ENCODE assay signal across 29 mouse cellular contexts in genomic region chr11:83746152-83746551, GRCm38 (mm10). TPM values are rescaled to one million over a fixed set of nuclear protein-coding genes. Genes with fewer than 3 reads are reported as not detected.
DNase-seq lines count a peak whose midpoint lies in the region; ATAC-seq and TF ChIP-seq lines count a peak whose summit lies in the region.
"Had no signal": no experiment of that assay in that cellular context is flagged by ENCODE, and none has a peak within 500 bp of the region (broad histone marks: within the 10 kb centered on the region; RNA-seq: fewer than 3 reads in every experiment).

No protein-coding gene starts in this region.

- no peak for TF ChIP-seq CTCF in thymus, adult 2 months (IDR thresholded peaks at IDR 0.05; ENCODE audit: borderline replicate concordance, control insufficient read depth, extremely low read depth, insufficient read depth, low read length, poor library complexity)
- TF ChIP-seq CTCF in spleen, adult 2 months (IDR thresholded peaks at IDR 0.05; ENCODE audit: extremely low read depth, insufficient read depth, insufficient read length, insufficient replicate concordance), result no peak

- H3K36me3 ChIP-seq in thymus, adult 2 months (ENCODE audit: control insufficient read depth, insufficient read depth, low read length), result no peaks in the 10 kb centered on the region
- H3K36me3 ChIP-seq in spleen, adult 2 months (ENCODE audit: control insufficient read depth, insufficient read depth, low read length), result no peaks in the 10 kb centered on the region
- H3K36me3 ChIP-seq in hindbrain, embryonic 13.5 days, result no peaks in the 10 kb centered on the region
- H3K36me3 ChIP-seq: forebrain, embryonic 15.5 days; G1E; hindbrain, embryonic 12.5 days; limb, embryonic 12.5 days; liver, embryonic 15.5 days; midbrain, embryonic 10.5 days; neural tube, embryonic 13.5 days; stomach, embryonic 15.5 days had no signal

- no peak overlapping the region for H3K27ac ChIP-seq in thymus, adult 2 months (ENCODE audit: control insufficient read depth, insufficient read depth, low read length)
- peak overlapping the region; percentile 80 for H3K27ac ChIP-seq in spleen, adult 2 months (ENCODE audit: insufficient read depth, low read length)
- H3K27ac ChIP-seq in hindbrain, embryonic 13.5 days, result no peak overlapping the region
- H3K27ac ChIP-seq: forebrain, embryonic 15.5 days; hindbrain, embryonic 12.5 days; limb, embryonic 12.5 days; midbrain, embryonic 10.5 days; neural tube, embryonic 13.5 days; stomach, embryonic 15.5 days had no signal

- no peak overlapping the region for H3K4me3 ChIP-seq in thymus, adult 2 months (ENCODE audit: control insufficient read depth, insufficient read depth, low read length)
- H3K4me3 ChIP-seq in spleen, adult 2 months (ENCODE audit: extremely low read depth, insufficient read depth, insufficient read length), result no peak overlapping the region
- no peak overlapping the region for H3K4me3 ChIP-seq in hindbrain, embryonic 13.5 days
- H3K4me3 ChIP-seq: forebrain, embryonic 15.5 days; hindbrain, embryonic 12.5 days; limb, embryonic 12.5 days; midbrain, embryonic 10.5 days; neural tube, embryonic 13.5 days; stomach, embryonic 15.5 days had no signal

- no peaks in the 10 kb centered on the region for H3K27me3 ChIP-seq in thymus, adult 2 months (ENCODE audit: control insufficient read depth, insufficient read depth, low read length)
- no peaks in the 10 kb centered on the region for H3K27me3 ChIP-seq in spleen, adult 2 months (ENCODE audit: control insufficient read depth, insufficient read depth, low read length)
- H3K27me3 ChIP-seq in hindbrain, embryonic 13.5 days, result peaks cover 53% of the 10 kb centered on the region
- H3K27me3 ChIP-seq: stomach, embryonic 15.5 days had no signal

- H3K9ac ChIP-seq in hindbrain, embryonic 13.5 days, result no peak overlapping the region
- H3K9ac ChIP-seq: forebrain, embryonic 15.5 days; hindbrain, embryonic 12.5 days; limb, embryonic 12.5 days; liver, embryonic 15.5 days; neural tube, embryonic 13.5 days; stomach, embryonic 15.5 days had no signal

- no peaks in the 10 kb centered on the region for H3K9me3 ChIP-seq in hindbrain, embryonic 13.5 days
- H3K9me3 ChIP-seq: forebrain, embryonic 15.5 days; G1E; hindbrain, embryonic 12.5 days; limb, embryonic 12.5 days; liver, embryonic 15.5 days; midbrain, embryonic 10.5 days; neural tube, embryonic 13.5 days; stomach, embryonic 15.5 days had no signal

- 29% methylated on average over 4 of the region's 4 CpGs for WGBS in thymus, adult 2 months
- 17% methylated on average over 4 of the region's 4 CpGs for WGBS in spleen, adult 2 months
- 68% methylated on average over 4 of the region's 4 CpGs for WGBS in hindbrain, embryonic 13.5 days

- DNase-seq in thymus, postnatal 14 days, result peak; percentile 3
- DNase-seq in thymus, adult 2 months, result no peak
- DNase-seq in spleen, adult 2 months (ENCODE audit: low read depth in 1 of 2, low spot score in 2 of 2), result peak; percentile 73 to 82
- no peak for DNase-seq in right cerebral cortex, postnatal 36 days (ENCODE audit: low spot score in 2 of 2)
- DNase-seq in gastrocnemius, adult 18-20 months (ENCODE audit: low spot score), result no peak
- DNase-seq: adrenal gland, postnatal 25 days; cerebellum, adult 11-12 months; gastrocnemius, postnatal 36 days; heart, postnatal 14 days; kidney, adult 8-10 months; kidney, postnatal 36 days; lung, postnatal 14 days; right cerebral cortex, postnatal 14 days; thymus, adult 18-20 months had no signal

- no peak overlapping the region for H3K4me2 ChIP-seq in hindbrain, embryonic 13.5 days
- H3K4me2 ChIP-seq: forebrain, embryonic 15.5 days; heart, embryonic 11.5 days; hindbrain, embryonic 12.5 days; limb, embryonic 12.5 days; liver, embryonic 15.5 days; neural tube, embryonic 13.5 days; stomach, embryonic 15.5 days had no signal

- H3K4me1 ChIP-seq in thymus, adult 2 months (replicated peaks; ENCODE audit: control insufficient read depth, insufficient read depth, low read length), result no peaks in the 10 kb centered on the region
- peaks cover 41% of the 10 kb centered on the region for H3K4me1 ChIP-seq in spleen, adult 2 months (ENCODE audit: control insufficient read depth, insufficient read depth, insufficient read length)
- H3K4me1 ChIP-seq in hindbrain, embryonic 13.5 days (replicated peaks), result no peaks in the 10 kb centered on the region
- H3K4me1 ChIP-seq: forebrain, embryonic 15.5 days; hindbrain, embryonic 12.5 days; limb, embryonic 12.5 days; midbrain, embryonic 10.5 days; neural tube, embryonic 13.5 days; stomach, embryonic 15.5 days had no signal

- TF ChIP-seq POLR2A in thymus, adult 2 months (IDR thresholded peaks at IDR 0.05; ENCODE audit: control insufficient read depth, extremely low read depth, insufficient read depth, low read length, poor library complexity), result no peak
- TF ChIP-seq POLR2A in spleen, adult 2 months (IDR thresholded peaks at IDR 0.05; ENCODE audit: low read depth, low read length), result no peak

- ATAC-seq in megakaryocyte, adult 5-6 weeks (ENCODE audit: poor library complexity, severe bottlenecking), result peak; percentile 20; the same call in 1 of the 2 replicates
- ATAC-seq in hindbrain, embryonic 13.5 days (ENCODE audit: low FRiP score), result no peak
- ATAC-seq: CD4-positive, CD25-positive, alpha-beta regulatory T cell, adult 4 months; forebrain, embryonic 15.5 days; inflammation-experienced regulatory T-cells, adult 6 months had no signal

RNA-seq across cellular contexts. Expression of gene Wfdc21, which starts 0.6 kb away (rescaled TPM):
- 12.5 and 17.0 TPM in 2 replicates for polyA plus RNA-seq in thymus, adult 2 months (2012; rRNA removed)
- 528 and 641 TPM in 2 replicates for total RNA-seq in megakaryocyte, adult 5-6 weeks (2015)
- total RNA-seq in megakaryocyte, adult 5-6 weeks (2017), result 492 and 635 TPM in 2 replicates
- 17.1 and 20.6 TPM in 2 replicates for polyA plus RNA-seq in spleen, adult 2 months (2012; rRNA removed)
- under 1 TPM in 1 of 2 experiments, not detected in 1; 0.62 TPM for total RNA-seq in gastrocnemius, adult 18-20 months (2021)
- polyA plus RNA-seq in hindbrain, embryonic 13.5 days (2015; fragmentation: Nextera tagmentation; extraction: Ambion mirVana), result 0.53 TPM in 1 of 2 replicates, not detected in the other
- total RNA-seq: adrenal gland, postnatal 25 days; G1E; gastrocnemius, postnatal 36 days; layer of hippocampus, postnatal 10 days; left cerebral cortex, adult 8-10 months had no signal
- polyA plus RNA-seq: CD4-positive, CD25-positive, alpha-beta regulatory T cell, adult 4 months; forebrain, embryonic 15.5 days; G1E; heart, embryonic 11.5 days; hindbrain, embryonic 12.5 days; inflammation-experienced regulatory T-cells, adult 6 months; limb, embryonic 12.5 days; midbrain, embryonic 10.5 days; neural tube, embryonic 13.5 days had no signal

RNA-seq across cellular contexts. Expression of gene Heatr6, which starts 7.3 kb away (rescaled TPM):
- 35.0 and 37.2 TPM in 2 replicates for polyA plus RNA-seq in thymus, adult 2 months (2012; rRNA removed)
- total RNA-seq in megakaryocyte, adult 5-6 weeks (2015), result 13.0 and 17.0 TPM in 2 replicates
- 13.2 and 19.8 TPM in 2 replicates for total RNA-seq in megakaryocyte, adult 5-6 weeks (2017)
- polyA plus RNA-seq in spleen, adult 2 months (2012; rRNA removed), result 18.2 and 26.6 TPM in 2 replicates
- total RNA-seq in gastrocnemius, adult 18-20 months (2021), result 10 to 100 TPM in 1 of 2 experiments, 1 to 10 TPM in 1; 8.5 to 10.7 TPM
- 36.0 and 39.8 TPM in 2 replicates for polyA plus RNA-seq in hindbrain, embryonic 13.5 days (2015; fragmentation: Nextera tagmentation; extraction: Ambion mirVana)

RNA-seq across cellular contexts. Expression of gene Wfdc18, which starts 37.3 kb away (rescaled TPM):
- polyA plus RNA-seq in thymus, adult 2 months (2012; rRNA removed), result 48.6 and 72.8 TPM in 2 replicates
- 1.4 and 6.2 TPM in 2 replicates for total RNA-seq in megakaryocyte, adult 5-6 weeks (2015)
- 1.3 and 3.9 TPM in 2 replicates for total RNA-seq in megakaryocyte, adult 5-6 weeks (2017)
- polyA plus RNA-seq in spleen, adult 2 months (2012; rRNA removed), result not detected in 2 replicates
- total RNA-seq in gastrocnemius, adult 18-20 months (2021), result not detected
- polyA plus RNA-seq in hindbrain, embryonic 13.5 days (2015; fragmentation: Nextera tagmentation; extraction: Ambion mirVana), result not detected in 2 replicates
- total RNA-seq: adrenal gland, postnatal 25 days; G1E; gastrocnemius, postnatal 36 days; heart, postnatal 14 days; layer of hippocampus, postnatal 10 days had no signal
- polyA plus RNA-seq: CD4-positive, CD25-positive, alpha-beta regulatory T cell, adult 4 months; forebrain, embryonic 15.5 days; G1E; hindbrain, embryonic 12.5 days; inflammation-experienced regulatory T-cells, adult 6 months; limb, embryonic 12.5 days; liver, embryonic 15.5 days; midbrain, embryonic 10.5 days; neural tube, embryonic 13.5 days had no signal

RNA-seq across cellular contexts. Expression of gene Wfdc17, which starts 42.4 kb away (rescaled TPM):
- 14.8 and 44.4 TPM in 2 replicates for polyA plus RNA-seq in thymus, adult 2 months (2012; rRNA removed)
- 379 and 412 TPM in 2 replicates for total RNA-seq in megakaryocyte, adult 5-6 weeks (2015)
- total RNA-seq in megakaryocyte, adult 5-6 weeks (2017), result 127 and 155 TPM in 2 replicates
- 4.2 and 4.8 TPM in 2 replicates for polyA plus RNA-seq in spleen, adult 2 months (2012; rRNA removed)
- total RNA-seq in gastrocnemius, adult 18-20 months (2021), result under 1 TPM in 1 of 2 experiments, not detected in 1; 0.78 TPM
- 0.35 TPM in 1 of 2 replicates, not detected in the other for polyA plus RNA-seq in hindbrain, embryonic 13.5 days (2015; fragmentation: Nextera tagmentation; extraction: Ambion mirVana)
- total RNA-seq: G1E; layer of hippocampus, postnatal 10 days had no signal
- polyA plus RNA-seq: CD4-positive, CD25-positive, alpha-beta regulatory T cell, adult 4 months; forebrain, embryonic 15.5 days; G1E; midbrain, embryonic 10.5 days; neural tube, embryonic 13.5 days had no signal

Comparison
In these comparisons a context has a peak if more than half of its experiments do, and no peak if none do; other contexts are left out.
1. DNase-seq: peak in thymus, postnatal 14 days (single experiment) and spleen, adult 2 months (2 of 2); none in thymus, adult 2 months (single experiment), right cerebral cortex, postnatal 36 days (0 of 2) and gastrocnemius, adult 18-20 months (single experiment).
2. RNA of gene Wfdc18, which starts 37.3 kb away (polyA plus RNA-seq): 48.6 to 72.8 TPM in thymus, adult 2 months; not detected in spleen, adult 2 months and not detected in hindbrain, embryonic 13.5 days; every median in the first group is over 10 times any median in the second.